Comparison of ENCODE assay signal across 16 mouse cellular contexts in genomic region chr12:14082771-14083170, GRCm38 (mm10).
A peak's percentile ranks its signal among the peaks of the same experiment; 100 is the strongest.
DNase-seq lines count a peak whose midpoint lies in the region; ATAC-seq lines count a peak whose summit lies in the region.
"Had no signal": no experiment of that assay in that cellular context is flagged by ENCODE, and none has a peak within 500 bp of the region (broad histone marks: within the 10 kb centered on the region; RNA-seq: fewer than 3 reads in every experiment).

No protein-coding gene starts in this region.

- DNase-seq in adrenal gland, postnatal 10 days, result peak; percentile 14
- no peak for DNase-seq in adrenal gland, postnatal 25 days
- DNase-seq in midbrain, embryonic 11.5 days (ENCODE audit: low spot score, missing footprints), result no peak
- DNase-seq in frontal cortex, postnatal 25 days (ENCODE audit: low spot score in 2 of 2), result peak; percentile 4 to 9
- peak; percentile 13 to 51 for DNase-seq in right cerebral cortex, postnatal 36 days (ENCODE audit: low spot score in 2 of 2)
- DNase-seq in thymus, postnatal 25 days, result no peak
- DNase-seq in liver, result no peak
- DNase-seq: adrenal gland, adult 2 months; forebrain, postnatal 0 days; kidney, postnatal 25 days had no signal

- H3K36me3 ChIP-seq in midbrain, embryonic 13.5 days, result no peaks in the 10 kb centered on the region
- H3K36me3 ChIP-seq in midbrain, embryonic 11.5 days (ENCODE audit: control insufficient read depth, insufficient read depth, low read length), result no peaks in the 10 kb centered on the region
- H3K36me3 ChIP-seq: hindbrain, embryonic 12.5 days; intestine, embryonic 15.5 days; neural tube, embryonic 13.5 days had no signal

- H3K4me3 ChIP-seq in midbrain, embryonic 13.5 days (replicated peaks), result no peak overlapping the region
- H3K4me3 ChIP-seq in midbrain, embryonic 11.5 days (ENCODE audit: low read depth, low read length), result no peak overlapping the region
- H3K4me3 ChIP-seq: erythroblast, embryonic 14.5 days; hindbrain, embryonic 12.5 days; intestine, embryonic 15.5 days; neural tube, embryonic 13.5 days had no signal

- no peaks in the 10 kb centered on the region for H3K9me3 ChIP-seq in midbrain, embryonic 13.5 days
- H3K9me3 ChIP-seq in midbrain, embryonic 11.5 days (ENCODE audit: control insufficient read depth, low read length), result no peaks in the 10 kb centered on the region
- H3K9me3 ChIP-seq: hindbrain, embryonic 12.5 days; intestine, embryonic 15.5 days; neural tube, embryonic 13.5 days had no signal

- H3K9ac ChIP-seq in midbrain, embryonic 13.5 days (replicated peaks), result no peak overlapping the region
- no peak overlapping the region for H3K9ac ChIP-seq in midbrain, embryonic 11.5 days (ENCODE audit: low read length)
- H3K9ac ChIP-seq: forebrain, postnatal 0 days; hindbrain, embryonic 12.5 days; intestine, embryonic 15.5 days; neural tube, embryonic 13.5 days had no signal

- H3K4me2 ChIP-seq in midbrain, embryonic 13.5 days (replicated peaks), result no peak overlapping the region
- H3K4me2 ChIP-seq in midbrain, embryonic 11.5 days, result no peak overlapping the region
- H3K4me2 ChIP-seq: hindbrain, embryonic 12.5 days; intestine, embryonic 15.5 days; neural tube, embryonic 13.5 days had no signal

- 0 out of 2 replicates have a peak, but pooled peaks have one; percentile 27 for ATAC-seq in midbrain, embryonic 13.5 days
- no peak for ATAC-seq in midbrain, embryonic 11.5 days (ENCODE audit: low FRiP score)
- ATAC-seq: forebrain, postnatal 0 days; intestine, embryonic 15.5 days had no signal

- no peaks in the 10 kb centered on the region for H3K4me1 ChIP-seq in midbrain, embryonic 13.5 days (replicated peaks)
- peaks cover 5% of the 10 kb centered on the region; the same call in 1 of the 2 replicates for H3K4me1 ChIP-seq in midbrain, embryonic 11.5 days (ENCODE audit: control insufficient read depth, insufficient read depth, low read length)
- H3K4me1 ChIP-seq: intestine, embryonic 15.5 days; neural tube, embryonic 13.5 days had no signal

- no peaks in the 10 kb centered on the region for H3K27me3 ChIP-seq in midbrain, embryonic 13.5 days
- H3K27me3 ChIP-seq in midbrain, embryonic 11.5 days (ENCODE audit: control insufficient read depth, insufficient read depth, low read length), result no peaks in the 10 kb centered on the region
- H3K27me3 ChIP-seq: hindbrain, embryonic 12.5 days; intestine, embryonic 15.5 days; neural tube, embryonic 13.5 days had no signal

- no peak overlapping the region for H3K27ac ChIP-seq in midbrain, embryonic 13.5 days
- no peak overlapping the region for H3K27ac ChIP-seq in midbrain, embryonic 11.5 days (ENCODE audit: low read depth, low read length)
- H3K27ac ChIP-seq: hindbrain, embryonic 12.5 days; intestine, embryonic 15.5 days; macrophage; neural tube, embryonic 13.5 days had no signal

- 87% methylated on average over 3 of the region's 3 CpGs for WGBS in midbrain, embryonic 13.5 days
- 87% methylated on average over 3 of the region's 3 CpGs for WGBS in midbrain, embryonic 11.5 days

Comparison
In these comparisons a context has a peak if more than half of its experiments do, and no peak if none do; other contexts are left out.
1. DNase-seq: peak in adrenal gland, postnatal 10 days (single experiment), frontal cortex, postnatal 25 days (2 of 2) and right cerebral cortex, postnatal 36 days (2 of 2); none in adrenal gland, postnatal 25 days (single experiment), midbrain, embryonic 11.5 days (single experiment), thymus, postnatal 25 days (single experiment) and liver (single experiment).